8 mouse cellular contexts compared by ENCODE assay signal in genomic region chr12:73367460-73368079, GRCm38 (mm10).
DNase-seq lines count a peak whose midpoint lies in the region; ATAC-seq and TF ChIP-seq lines count a peak whose summit lies in the region.

No protein-coding gene starts in this region.

- no peak overlapping the region for H3K27ac ChIP-seq in lung, embryonic 14.5 days (ENCODE audit: low read depth)

- no peak overlapping the region for H3ac ChIP-seq in myocyte (ENCODE audit: control insufficient read depth, insufficient read length)

- no peaks in the 10 kb centered on the region for H3K9me3 ChIP-seq in lung, embryonic 14.5 days (ENCODE audit: low read depth, low read length)

- no peaks in the 10 kb centered on the region for H3K4me1 ChIP-seq in lung, embryonic 14.5 days (ENCODE audit: insufficient read depth)

- TF ChIP-seq POLR2A in myocyte (IDR thresholded peaks at IDR 0.05; ENCODE audit: insufficient read length, low read depth): no peak

- TF ChIP-seq CTCF in lung, embryonic 14.5 days (IDR thresholded peaks at IDR 0.05; ENCODE audit: low read depth): no peak

- no peaks in the 10 kb centered on the region for H3K36me3 ChIP-seq in lung, embryonic 14.5 days (ENCODE audit: insufficient read depth)
- peaks cover 1% of the 10 kb centered on the region for H3K36me3 ChIP-seq in myocyte (ENCODE audit: control insufficient read depth, insufficient read depth)

- no peaks in the 10 kb centered on the region for H3K79me2 ChIP-seq in myocyte (ENCODE audit: control insufficient read depth, insufficient read depth)

- peak; percentile 60 for DNase-seq in lung, embryonic 14.5 days
- no peak for DNase-seq in lung, postnatal 36 days
- DNase-seq in embryo, embryonic 11 days: peak; percentile 83
- DNase-seq in heart, postnatal 4 days: peak; percentile 33
- no peak for DNase-seq in urinary bladder, adult 2 months (ENCODE audit: low spot score)
- no peak for DNase-seq in cerebellum, adult 9-11 months
- DNase-seq in spleen, postnatal 10 days (ENCODE audit: low spot score in 2 of 2): no peak

- 17% methylated on average over 20 of the region's 20 CpGs for WGBS in lung, embryonic 14.5 days

- ATAC-seq in lung, embryonic 14.5 days (ENCODE audit: insufficient read depth): peak; percentile 59; the same call in 1 of the 2 replicates

- peak overlapping the region; percentile 26; the same call in 1 of the 2 replicates for H3K4me2 ChIP-seq in lung, embryonic 14.5 days
- H3K4me2 ChIP-seq in myocyte (ENCODE audit: low read depth): peak overlapping the region; percentile 60

- H3K4me3 ChIP-seq in lung, embryonic 14.5 days (ENCODE audit: low read depth, low read length): no peak overlapping the region
- H3K4me3 ChIP-seq in myocyte: no peak overlapping the region

- no peaks in the 10 kb centered on the region for H3K27me3 ChIP-seq in lung, embryonic 14.5 days (ENCODE audit: insufficient read depth, low read length)
- H3K27me3 ChIP-seq in myocyte (ENCODE audit: control insufficient read depth, insufficient read depth, insufficient read length): no peaks in the 10 kb centered on the region

- H3K9ac ChIP-seq in lung, embryonic 14.5 days: no peak overlapping the region

TF ChIP-seq in myocyte, 11 proteins besides CTCF, POLR2A, EP300 and RAD21:
- TF ChIP-seq CEBPB (IDR thresholded peaks at IDR 0.05; ENCODE audit: insufficient read depth, poor library complexity, severe bottlenecking): 0 out of 2 replicates have a peak, but pooled peaks have one; percentile 16
- peak; percentile 5 to 91 (median 86) for TF ChIP-seq MYOD1 (IDR thresholded peaks at IDR 0.05; ENCODE audit: control insufficient read depth in 1 of 3, insufficient read length in 2 of 3, low read depth in 2 of 3)
- TF ChIP-seq MYOG (IDR thresholded peaks at IDR 0.05; ENCODE audit: control insufficient read depth in 1 of 3, insufficient read depth in 1 of 3, insufficient read length in 2 of 3, low read depth in 2 of 3): peak; percentile 9 to 85 (median 59)
- TF ChIP-seq TCF12 (IDR thresholded peaks at IDR 0.05; ENCODE audit: insufficient read depth, poor library complexity, severe bottlenecking): peak; percentile 23
- TF ChIP-seq REST (IDR thresholded peaks at IDR 0.05; ENCODE audit: insufficient read depth, insufficient read length): no peak
- peak; percentile 85 for TF ChIP-seq SRF (IDR thresholded peaks at IDR 0.05; ENCODE audit: control insufficient read depth, insufficient read length, low read depth)

Comparison
In these comparisons a context has a peak if more than half of its experiments do, and no peak if none do; other contexts are left out.
1. DNase-seq: peak in lung, embryonic 14.5 days (single experiment), embryo, embryonic 11 days (single experiment) and heart, postnatal 4 days (single experiment); none in lung, postnatal 36 days (single experiment), urinary bladder, adult 2 months (single experiment), cerebellum, adult 9-11 months (single experiment) and spleen, postnatal 10 days (0 of 2).